Mouse (Mus musculus) megakaryocyte, adult 5-6 weeks (primary cell): ENCODE measurements around the gene Chrm1. TPM values are rescaled to one million over a fixed set of nuclear protein-coding genes. Genes with fewer than 3 reads are reported as not detected.

Source experiments
- ATAC-seq: 2 replicates; pipeline ENCODE4 v1.8.0; 2016; ENCODE audit warnings: mild to moderate bottlenecking, inconsistent platforms; ENCODE audit not compliant: poor library complexity, severe bottlenecking
- total RNA-seq, 2 experiments: library from RNA; stranded (forward) in 1 of 2; stranded (reverse) in 1 of 2; fragments of 153-499, 151-499 nt in 1 of 2; fragments of 221-1000, 200-1000 nt in 1 of 2; gene quantifications; 2 replicates each; pipeline versions ENCODE4 v1.2.3 to v1.2.4; 2015 to 2017

The Chrm1 gene
- total RNA-seq (2015) (0.16 and 0.25 TPM in 2 replicates), total RNA-seq (2017) (0.04 TPM in 2 replicates)

GRCm38 (mm10) chr19:8663360-8663839 is at the start of gene Chrm1:
Chrm1 (plus strand) TSS chr19:8663789.
- ATAC-seq: no peak

- ATAC-seq: no peak
Observed at GRCm38 (mm10) chr19:8614343-8614742, 49.2 kb upstream of the Chrm1 start.

GRCm38 (mm10) chr19:8616314-8616713 is 47.3 kb upstream of the Chrm1 start:
- no peak for ATAC-seq

- ATAC-seq: no peak
Observed at GRCm38 (mm10) chr19:8617904-8618303, 45.7 kb upstream of the Chrm1 start, which contains the start of gene Slc22a6. Slc22a6 (plus strand) TSS chr19:8618039.

- no peak for ATAC-seq
Observed at GRCm38 (mm10) chr19:8621098-8621497, 42.5 kb upstream of the Chrm1 start.

GRCm38 (mm10) chr19:8630249-8630648 is 33.3 kb upstream of the Chrm1 start:
- no peak for ATAC-seq

- ATAC-seq: no peak
Observed at GRCm38 (mm10) chr19:8630826-8631225, 32.8 kb upstream of the Chrm1 start.

GRCm38 (mm10) chr19:8632029-8632428 is 31.6 kb upstream of the Chrm1 start:
- no peak for ATAC-seq

GRCm38 (mm10) chr19:8642086-8642485 is 21.5 kb upstream of the Chrm1 start:
- peak; percentile 91 for ATAC-seq

- no peak for ATAC-seq
Observed at GRCm38 (mm10) chr19:8646393-8646792, 17.2 kb upstream of the Chrm1 start.

- no peak for ATAC-seq
Observed at GRCm38 (mm10) chr19:8655833-8656232, 7.8 kb upstream of the Chrm1 start.

GRCm38 (mm10) chr19:8656341-8656740 is 7.2 kb upstream of the Chrm1 start:
- no peak for ATAC-seq

GRCm38 (mm10) chr19:8661821-8662307 is 1.7 kb upstream of the Chrm1 start:
- ATAC-seq: no peak

GRCm38 (mm10) chr19:8662337-8662736 is 1.3 kb upstream of the Chrm1 start:
- peak; percentile 70 for ATAC-seq

GRCm38 (mm10) chr19:8663911-8664421 is 377 bp downstream of the Chrm1 start:
- ATAC-seq: no peak

GRCm38 (mm10) chr19:8664859-8665258 is 1.3 kb downstream of the Chrm1 start:
- ATAC-seq: no peak

GRCm38 (mm10) chr19:8665746-8666145 is 2.2 kb downstream of the Chrm1 start:
- ATAC-seq: no peak

GRCm38 (mm10) chr19:8672859-8673258 is 9.3 kb downstream of the Chrm1 start:
- no peak for ATAC-seq

GRCm38 (mm10) chr19:8673336-8674063 is 9.9 kb downstream of the Chrm1 start:
- no peak for ATAC-seq

- no peak for ATAC-seq
Observed at GRCm38 (mm10) chr19:8679031-8679779, 15.6 kb downstream of the Chrm1 start.

- ATAC-seq: peak; percentile 54
Observed at GRCm38 (mm10) chr19:8681633-8682362, 18.2 kb downstream of the Chrm1 start.
